ENCODE assay signal across 8 mouse cellular contexts in the genomic region with DNA sequence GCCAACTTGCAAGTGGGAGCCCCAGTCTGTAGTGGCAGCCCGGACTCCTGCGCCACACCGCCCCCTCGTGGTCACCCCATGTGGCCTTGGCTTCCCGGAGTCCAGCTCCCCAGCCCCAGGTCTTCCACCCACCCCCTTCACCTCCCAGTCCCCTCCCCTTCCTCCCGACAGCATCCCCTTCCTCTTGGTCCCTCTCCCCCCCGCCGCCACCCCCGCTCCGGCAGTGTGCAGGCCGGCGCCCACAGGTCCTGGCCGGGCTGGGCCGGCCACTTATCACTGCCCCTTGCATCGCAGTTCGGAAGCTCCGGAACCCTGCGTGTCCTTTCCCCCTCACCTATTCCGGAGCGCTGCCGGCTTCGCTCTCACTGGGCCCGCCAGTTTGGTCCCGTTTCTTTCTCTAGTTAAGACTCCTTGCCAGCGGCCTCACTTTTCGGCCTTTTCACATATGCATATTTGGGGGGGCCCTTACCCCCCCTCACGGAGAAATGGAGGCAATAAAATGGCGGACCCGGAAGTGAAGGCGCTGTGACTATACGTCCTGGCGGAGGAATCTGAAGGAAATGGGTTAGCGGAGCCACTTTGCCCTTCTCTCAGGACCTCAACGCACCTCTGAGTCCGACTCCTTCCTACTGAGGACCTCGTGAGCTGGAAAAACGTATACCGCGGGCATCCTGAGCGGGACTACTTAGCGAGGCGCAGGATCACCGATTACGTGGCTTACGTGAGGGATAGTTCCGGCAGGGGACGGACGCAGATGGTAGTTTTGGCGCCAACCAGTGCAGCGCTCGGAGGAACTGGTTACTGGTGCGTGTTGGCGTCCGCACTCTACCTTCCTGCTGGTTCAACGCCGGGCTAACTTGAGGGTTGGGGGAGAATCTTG. TPM values are rescaled to one million over a fixed set of nuclear protein-coding genes. Genes with fewer than 3 reads are reported as not detected.
DNase-seq lines count a peak whose midpoint lies in the region; ATAC-seq and TF ChIP-seq lines count a peak whose summit lies in the region.

A gene (minus strand): TSS at position 662 of the 880 bp plus-strand sequence.

- ATAC-seq in frontal cortex, adult (ENCODE audit: low TSS enrichment), result peak; percentile 88
- peak; percentile 94 for ATAC-seq in lung, postnatal 0 days

- TF ChIP-seq CTCF in MEL (IDR thresholded peaks at IDR 0.05 in 2 of 3, conservative IDR thresholded peaks at IDR 0.05 in 1 of 3; ENCODE audit: control insufficient read depth in 1 of 3, insufficient read depth in 1 of 3, low read depth in 2 of 3, low read length in 3 of 3, poor library complexity in 1 of 3, severe bottlenecking in 1 of 3), result peak in 1 of 3 experiments; percentile 95; a peak in 1 of 6 replicates
- peak; percentile 77 for TF ChIP-seq CTCF in cerebellum, adult 2 months (IDR thresholded peaks at IDR 0.05; ENCODE audit: borderline replicate concordance, insufficient read depth, low read depth, low read length)
- peak; percentile 92 for TF ChIP-seq CTCF in lung, postnatal 0 days (IDR thresholded peaks at IDR 0.05)

- peak within 1 kb of the TSS; percentile 59 for H3K4me2 ChIP-seq in lung, postnatal 0 days (replicated peaks; ENCODE audit: low read depth, low read length)

- H3K36me3 ChIP-seq in MEL (ENCODE audit: control insufficient read depth in 1 of 2, insufficient read depth in 2 of 2, low read length in 2 of 2), result peaks cover 2 to 25% of the 10 kb centered on the region in 2 experiments; a peak in 3 of 4 replicates
- H3K36me3 ChIP-seq in hindbrain, embryonic 10.5 days, result peaks cover 75% of the 10 kb centered on the region
- H3K36me3 ChIP-seq in lung, postnatal 0 days (ENCODE audit: insufficient read depth, low read length), result 0 out of 2 replicates have a peak, but pooled peaks cover 4% of the 10 kb centered on the region

- under 1% methylated on average over 56 of the region's 56 CpGs for WGBS in cerebellum, adult 2 months
- under 1% methylated on average over 54 of the region's 56 CpGs for WGBS in hindbrain, embryonic 10.5 days
- 2% methylated on average over 56 of the region's 56 CpGs for WGBS in lung, postnatal 0 days

- no peak for TF ChIP-seq RAD21 in MEL (IDR thresholded peaks at IDR 0.05; ENCODE audit: low read depth, low read length)

- no peaks in the 10 kb centered on the region for H3K27me3 ChIP-seq in MEL (ENCODE audit: control insufficient read depth in 1 of 2, insufficient read depth in 2 of 2, low read length in 2 of 2)
- no peaks in the 10 kb centered on the region for H3K27me3 ChIP-seq in cerebellum, adult 2 months (ENCODE audit: control insufficient read depth, insufficient read depth, low read length)
- H3K27me3 ChIP-seq in hindbrain, embryonic 10.5 days (ENCODE audit: insufficient read depth, poor library complexity, severe bottlenecking), result no peaks in the 10 kb centered on the region
- no peaks in the 10 kb centered on the region for H3K27me3 ChIP-seq in lung, postnatal 0 days (replicated peaks; ENCODE audit: insufficient read depth, low read length)

- DNase-seq in MEL (ENCODE audit: low read depth, low spot score), result peak; percentile 100
- DNase-seq in cerebellum, adult 2 months, result peak; percentile 92 to 94
- DNase-seq in hindbrain, embryonic 10.5 days (ENCODE audit: low spot score), result peak; percentile 96
- DNase-seq in layer of hippocampus, adult 9-11 months, result peak; percentile 90
- peak; percentile 97 for DNase-seq in lung, postnatal 0 days (ENCODE audit: low spot score)
- DNase-seq in ovary, postnatal 14 days (ENCODE audit: low spot score), result peak; percentile 96
- peak; percentile 99 for DNase-seq in thymus, postnatal 14 days

- H3K4me3 ChIP-seq in MEL (ENCODE audit: control insufficient read depth in 1 of 2, insufficient read depth in 1 of 2, low read depth in 2 of 2, low read length in 2 of 2), result peak within 1 kb of the TSS; percentile 41 to 74
- H3K4me3 ChIP-seq in cerebellum, adult 2 months (replicated peaks; ENCODE audit: insufficient read depth, low read depth, low read length), result peak within 1 kb of the TSS; percentile 70
- peak within 1 kb of the TSS; percentile 88 for H3K4me3 ChIP-seq in hindbrain, embryonic 10.5 days
- H3K4me3 ChIP-seq in lung, postnatal 0 days (ENCODE audit: low read depth, low read length), result peak within 1 kb of the TSS; percentile 85

- TF ChIP-seq EP300 in MEL (IDR thresholded peaks at IDR 0.05; ENCODE audit: low read depth in 1 of 2, low read length in 2 of 2), result no peak
- TF ChIP-seq EP300 in lung, postnatal 0 days (IDR thresholded peaks at IDR 0.05), result peak; percentile 51; the same call in 1 of the 2 replicates

- H3K4me1 ChIP-seq in MEL (ENCODE audit: control insufficient read depth in 1 of 2, insufficient read depth in 2 of 2, low read length in 2 of 2), result peaks cover 8 to 14% of the 10 kb centered on the region in 2 experiments
- H3K4me1 ChIP-seq in cerebellum, adult 2 months (ENCODE audit: control insufficient read depth, insufficient read depth, low read length), result no peaks in the 10 kb centered on the region
- peaks cover 19% of the 10 kb centered on the region for H3K4me1 ChIP-seq in hindbrain, embryonic 10.5 days (replicated peaks)
- H3K4me1 ChIP-seq in lung, postnatal 0 days (ENCODE audit: insufficient read depth, low read depth, low read length), result peaks cover 14% of the 10 kb centered on the region; the same call in 1 of the 2 replicates

- H3K79me2 ChIP-seq in MEL (ENCODE audit: control insufficient read depth, insufficient read depth, low read length, poor library complexity), result peaks cover 23% of the 10 kb centered on the region

- no peaks in the 10 kb centered on the region for H3K9me3 ChIP-seq in MEL (replicated peaks; ENCODE audit: insufficient read depth, low read length)
- no peaks in the 10 kb centered on the region for H3K9me3 ChIP-seq in hindbrain, embryonic 10.5 days
- H3K9me3 ChIP-seq in lung, postnatal 0 days (ENCODE audit: low read length), result no peaks in the 10 kb centered on the region

- H3K27ac ChIP-seq in MEL (ENCODE audit: control insufficient read depth, low read depth, low read length), result peak within 1 kb of the TSS; percentile 90
- peak within 1 kb of the TSS; percentile 87 for H3K27ac ChIP-seq in cerebellum, adult 2 months (ENCODE audit: insufficient read depth, low read length)
- H3K27ac ChIP-seq in hindbrain, embryonic 10.5 days, result peak within 1 kb of the TSS; percentile 100
- peak within 1 kb of the TSS; percentile 99 for H3K27ac ChIP-seq in lung, postnatal 0 days (ENCODE audit: low read length)

- TF ChIP-seq POLR2A in MEL (IDR thresholded peaks at IDR 0.05; ENCODE audit: control insufficient read depth in 1 of 2, insufficient read depth in 1 of 2, low read depth in 1 of 2, low read length in 2 of 2, poor library complexity in 1 of 2), result no peak
- peak; percentile 72; the same call in 1 of the 2 replicates for TF ChIP-seq POLR2A in cerebellum, adult 2 months (IDR thresholded peaks at IDR 0.05; ENCODE audit: borderline replicate concordance, insufficient read depth, low read length)

- peak within 1 kb of the TSS; percentile 82 for H3K9ac ChIP-seq in MEL (ENCODE audit: control insufficient read depth, low read depth, low read length, poor library complexity, severe bottlenecking)
- H3K9ac ChIP-seq in lung, postnatal 0 days (replicated peaks; ENCODE audit: low read depth), result peak within 1 kb of the TSS; percentile 78

TF ChIP-seq in MEL, 35 proteins besides CTCF, POLR2A, EP300 and RAD21:
- no peak for TF ChIP-seq ELF1 (IDR thresholded peaks at IDR 0.05; ENCODE audit: low read depth, low read length)
- TF ChIP-seq POLR2AphosphoS5 (IDR thresholded peaks at IDR 0.05; ENCODE audit: borderline replicate concordance, low read depth, low read length), result peak; percentile 98
TF ChIP-seq in MEL: peak in this region for 1.

RNA-seq across cellular contexts. Expression of the gene that starts here (rescaled TPM):
- 78.7 and 82.2 TPM in 2 replicates for total RNA-seq in MEL (2012; rRNA removed)
- polyA plus RNA-seq in MEL (2012; ENCODE audit: insufficient read depth in 1 of 2, insufficient read length in 2 of 2, low read depth in 1 of 2, low replicate concordance in 2 of 2, missing spikeins in 1 of 2), result 10 to 100 TPM; 72.2 to 92.8 TPM
- polyA plus RNA-seq in cerebellum, adult 2 months (2012; rRNA removed), result 30.6 and 34.0 TPM in 2 replicates
- polyA plus RNA-seq in hindbrain, embryonic 10.5 days (2016; fragmentation: Nextera tagmentation; extraction: Ambion mirVana), result 7.9 and 12.2 TPM in 2 replicates
- 4.3 and 4.7 TPM in 2 replicates for polyA plus RNA-seq in lung, postnatal 0 days (2015; fragmentation: Nextera tagmentation; extraction: Ambion mirVana)

Comparison
In these comparisons a context has a peak if more than half of its experiments do, and no peak if none do; other contexts are left out.
1. Peak in every context shown above with its lines: DNase-seq, ATAC-seq, H3K4me3 ChIP-seq and H3K27ac ChIP-seq.